Mouse (Mus musculus): ENCODE measurements around the gene Sik2. TPM values are rescaled to one million over a fixed set of nuclear protein-coding genes. Genes with fewer than 3 reads are reported as not detected.

The Sik2 gene
- polyA plus RNA-seq, 1 experiment, result 10.5 TPM

DNA sequence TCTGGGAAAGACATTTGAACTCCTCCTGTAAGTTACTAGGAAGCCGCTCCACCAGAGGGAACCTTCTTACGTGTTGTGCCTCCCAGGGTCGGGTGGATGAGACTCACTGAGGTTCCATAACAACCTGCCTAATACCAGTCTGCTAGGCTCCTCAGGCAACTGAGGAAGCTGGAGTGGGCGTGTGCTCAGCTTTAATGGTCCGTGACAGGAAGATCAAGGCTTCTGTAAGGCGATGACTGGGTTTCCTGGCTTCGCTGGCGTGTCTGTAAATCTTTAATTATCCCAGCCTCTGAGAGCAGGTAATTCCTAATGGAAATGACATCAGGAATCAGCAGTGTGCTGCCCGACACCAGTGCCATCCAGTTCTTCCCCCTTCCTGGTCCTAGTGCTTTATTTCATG is 163.3 kb downstream of the Sik2 start:
- Histone ChIP-seq H3K36me3 (ENCODE audit: control insufficient read depth, insufficient read depth) (no peaks in the 10 kb centered on the region), H3K4me3 (no peak overlapping the region), H3ac (ENCODE audit: control insufficient read depth, insufficient read length) (no peak overlapping the region), H3K27me3 (ENCODE audit: control insufficient read depth, insufficient read depth, insufficient read length) (no peaks in the 10 kb centered on the region), H3K79me2 (ENCODE audit: control insufficient read depth, insufficient read depth) (no peaks in the 10 kb centered on the region), H3K4me2 (ENCODE audit: low read depth) (no peak overlapping the region)
- TF ChIP-seq TCF12 (IDR thresholded peaks at IDR 0.05; ENCODE audit: insufficient read depth, poor library complexity, severe bottlenecking) (no peak), E2F4 (IDR thresholded peaks at IDR 0.05; ENCODE audit: insufficient read depth) (no peak), USF1 (IDR thresholded peaks at IDR 0.05; ENCODE audit: low read depth) (no peak), SRF (IDR thresholded peaks at IDR 0.05; ENCODE audit: control insufficient read depth, insufficient read length, low read depth) (no peak), CEBPB (IDR thresholded peaks at IDR 0.05; ENCODE audit: insufficient read depth, poor library complexity, severe bottlenecking) (no peak), MYOG (IDR thresholded peaks at IDR 0.05; ENCODE audit: control insufficient read depth in 1 of 3, insufficient read depth in 1 of 3, insufficient read length in 2 of 3, low read depth in 2 of 3) (no peak)

GRCm38 (mm10) chr9:50845081-50845480 is 163.8 kb downstream of the Sik2 start, which contains the start of gene Ppp2r1b:
Ppp2r1b (plus strand) TSS chr9:50845301.
- Histone ChIP-seq H3K36me3 (ENCODE audit: control insufficient read depth, insufficient read depth) (no peaks in the 10 kb centered on the region), H3K27me3 (ENCODE audit: control insufficient read depth, insufficient read depth, insufficient read length) (no peaks in the 10 kb centered on the region), H3ac (ENCODE audit: control insufficient read depth, insufficient read length) (no peak within 1 kb of the TSS), H3K4me3 (no peak within 1 kb of the TSS), H3K4me2 (ENCODE audit: low read depth) (no peak within 1 kb of the TSS), H3K79me2 (ENCODE audit: control insufficient read depth, insufficient read depth) (no peaks in the 10 kb centered on the region)
- TF ChIP-seq USF1 (IDR thresholded peaks at IDR 0.05; ENCODE audit: low read depth) (no peak), MAX (IDR thresholded peaks at IDR 0.05; ENCODE audit: low read depth) (no peak), MYOD1 (IDR thresholded peaks at IDR 0.05; ENCODE audit: control insufficient read depth in 1 of 3, insufficient read length in 2 of 3, low read depth in 2 of 3) (no peak), SRF (IDR thresholded peaks at IDR 0.05; ENCODE audit: control insufficient read depth, insufficient read length, low read depth) (no peak), POLR2AphosphoS2 (IDR thresholded peaks at IDR 0.05; ENCODE audit: insufficient read length, low read depth) (no peak), POLR2A (IDR thresholded peaks at IDR 0.05; ENCODE audit: insufficient read length, low read depth) (no peak), E2F4 (IDR thresholded peaks at IDR 0.05; ENCODE audit: insufficient read depth) (no peak), MYOG (IDR thresholded peaks at IDR 0.05; ENCODE audit: control insufficient read depth in 1 of 3, insufficient read depth in 1 of 3, insufficient read length in 2 of 3, low read depth in 2 of 3) (no peak), CEBPB (IDR thresholded peaks at IDR 0.05; ENCODE audit: insufficient read depth, poor library complexity, severe bottlenecking) (no peak), TCF12 (IDR thresholded peaks at IDR 0.05; ENCODE audit: insufficient read depth, poor library complexity, severe bottlenecking) (no peak), REST (IDR thresholded peaks at IDR 0.05; ENCODE audit: insufficient read depth, insufficient read length) (no peak), TCF3 (IDR thresholded peaks at IDR 0.05; ENCODE audit: insufficient read length, low read depth) (no peak)

Other genes with a start within 250 kb of the Sik2 start
- gene Fdxacb1, start 240.8 kb downstream of the Sik2 start, polyA plus RNA-seq (2012; fragmentation: generic; extraction: Trizol), result 3.6 TPM
- 22.5 TPM for gene Alg9, start 234.1 kb downstream of the Sik2 start, polyA plus RNA-seq (2012; fragmentation: generic; extraction: Trizol)
- 12.8 TPM for gene 1110032A03Rik, start 233.6 kb downstream of the Sik2 start, polyA plus RNA-seq (2012; fragmentation: generic; extraction: Trizol)
- 12.9 TPM for gene Ppp2r1b, start 163.8 kb downstream of the Sik2 start, polyA plus RNA-seq (2012; fragmentation: generic; extraction: Trizol)
- 0.04 TPM for gene Btg4, start 51.8 kb upstream of the Sik2 start, polyA plus RNA-seq (2012; fragmentation: generic; extraction: Trizol)
- 18.7 TPM for gene Layn, start 68.0 kb upstream of the Sik2 start, polyA plus RNA-seq (2012; fragmentation: generic; extraction: Trizol)
- 2.4 TPM for gene 4833427G06Rik, start 93.0 kb upstream of the Sik2 start, polyA plus RNA-seq (2012; fragmentation: generic; extraction: Trizol)
- 0.22 TPM for gene Gm32742, start 156.4 kb upstream of the Sik2 start, polyA plus RNA-seq (2012; fragmentation: generic; extraction: Trizol)
- 1.4 TPM for gene Pou2af1, start 204.6 kb upstream of the Sik2 start, polyA plus RNA-seq (2012; fragmentation: generic; extraction: Trizol)